Mouse (Mus musculus) hematopoietic stem cell, adult 5-6 weeks (primary cell): ENCODE results near the gene Alyref2. TPM values are rescaled to one million over a fixed set of nuclear protein-coding genes. Genes with fewer than 3 reads are reported as not detected.

Experiments
- ATAC-seq, 2 experiments: fragments of 125-278 bp in 1 of 2; replicated peaks in 1 of 2; 2 replicates each; pipeline ENCODE4 v1.8.0; 2016 to 2017; ENCODE audit warnings: inconsistent platforms in 2 of 2, mild to moderate bottlenecking in 2 of 2, moderate number of reproducible peaks in 2 of 2, low read depth in 1 of 2, moderate TSS enrichment in 1 of 2; ENCODE audit not compliant: low FRiP score in 2 of 2, poor library complexity in 2 of 2, severe bottlenecking in 2 of 2, insufficient read depth in 1 of 2, low TSS enrichment in 1 of 2
- total RNA-seq: library from RNA; stranded (forward); fragments of 172-1452, 232-1000 nt; gene quantifications from 2 replicates; pipeline ENCODE4 v1.2.3, GENCODE M21; 2017

Alyref2 gene
- total RNA-seq, 1 experiment from 2014 or later: 10.0 TPM

GRCm38 (mm10) chr1:171551326-171551725 lies 48.0 kb downstream of the Alyref2 start:
- ATAC-seq: no peak; a peak in 1 of 4 replicates

- no peak for ATAC-seq
These were observed 49.0 kb downstream of the Alyref2 start for GRCm38 (mm10) chr1:171552230-171552629.

GRCm38 (mm10) chr1:171553359-171554341 lies 50.4 kb downstream of the Alyref2 start:
- peak; percentile 31 to 35; a peak in 2 of 4 replicates for ATAC-seq

Other genes with a start within 250 kb of the Alyref2 start
- 13.7 and 43.0 TPM in 2 replicates for gene B4galt3, start 233.2 kb upstream of the Alyref2 start, total RNA-seq
- 9.5 and 35.5 TPM in 2 replicates for gene Ppox, start 222.3 kb upstream of the Alyref2 start, total RNA-seq
- gene Usp21, start 215.5 kb upstream of the Alyref2 start, total RNA-seq: 26.5 and 31.8 TPM in 2 replicates
- 56.5 and 92.4 TPM in 2 replicates for gene Ufc1, start 208.5 kb upstream of the Alyref2 start, total RNA-seq
- 11.0 and 15.8 TPM in 2 replicates for gene Dedd, start 174.3 kb upstream of the Alyref2 start, total RNA-seq
- 45.7 and 55.1 TPM in 2 replicates for gene Nit1, start 157.8 kb upstream of the Alyref2 start, total RNA-seq
- 35.8 and 50.2 TPM in 2 replicates for gene Pfdn2, start 157.8 kb upstream of the Alyref2 start, total RNA-seq
- 3.5 and 5.7 TPM in 2 replicates for gene Klhdc9, start 142.7 kb upstream of the Alyref2 start, total RNA-seq
- gene Nectin4, start 133.4 kb upstream of the Alyref2 start, total RNA-seq: 5.2 and 6.2 TPM in 2 replicates
- gene Arhgap30, start 114.5 kb upstream of the Alyref2 start, total RNA-seq: 112 and 133 TPM in 2 replicates
- 47.0 and 59.5 TPM in 2 replicates for gene Usf1, start 92.2 kb upstream of the Alyref2 start, total RNA-seq
- gene Tstd1, start 84.6 kb upstream of the Alyref2 start, total RNA-seq: 4.7 and 8.8 TPM in 2 replicates
- 12.1 and 13.4 TPM in 2 replicates for gene F11r, start 65.9 kb upstream of the Alyref2 start, total RNA-seq
- gene Itln1, start 31.8 kb downstream of the Alyref2 start, total RNA-seq: not detected in 2 replicates
- 25.9 and 29.0 TPM in 2 replicates for gene Cd244a, start 55.7 kb downstream of the Alyref2 start, total RNA-seq
- 35.9 and 41.0 TPM in 2 replicates for gene Ly9, start 103.9 kb downstream of the Alyref2 start, total RNA-seq
- gene Slamf7, start 149.6 kb downstream of the Alyref2 start, total RNA-seq: 1.9 and 2.3 TPM in 2 replicates
- gene Cd48, start 178.5 kb downstream of the Alyref2 start, total RNA-seq: 60.5 and 99.3 TPM in 2 replicates